Mouse (Mus musculus): ENCODE measurements around the gene Rep15. TPM values are rescaled to one million over a fixed set of nuclear protein-coding genes. Genes with fewer than 3 reads are reported as not detected.

The Rep15 gene
- polyA plus RNA-seq, 1 experiment from 2014 or later = 1.5 TPM

DNA sequence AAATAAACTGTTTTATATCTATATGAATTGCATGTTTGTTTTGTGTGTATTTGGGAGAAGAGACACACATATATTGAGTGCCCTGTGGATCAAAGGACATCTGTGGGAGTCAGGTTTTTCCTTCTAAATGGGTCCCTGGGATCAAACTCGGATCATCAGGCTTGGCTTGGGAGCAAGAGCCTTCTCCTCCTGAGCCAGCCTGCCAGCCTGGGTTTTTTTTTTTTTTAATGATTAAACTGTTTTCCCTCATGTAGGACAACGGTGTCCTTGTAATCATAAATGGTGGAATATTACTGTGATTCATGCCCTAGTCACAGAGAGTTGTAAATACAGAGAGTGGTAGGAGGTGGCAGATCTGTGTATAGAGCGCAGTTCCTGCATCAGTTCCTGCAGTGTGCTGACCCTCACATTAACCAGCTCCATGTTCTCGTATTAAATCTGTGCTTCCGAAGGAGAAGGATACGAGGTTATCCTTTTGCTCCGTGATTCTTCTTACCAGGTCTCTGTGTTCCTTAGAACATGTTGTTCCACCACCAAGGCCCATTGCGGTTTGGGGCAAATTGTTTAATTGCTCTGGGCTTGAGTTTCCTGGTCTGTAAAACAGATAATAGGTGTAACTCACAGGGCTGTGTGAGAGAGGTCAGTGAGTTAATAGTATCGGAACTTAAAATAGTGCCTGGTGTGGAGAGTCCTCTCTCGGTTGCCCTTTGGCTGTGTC is 32.0 kb downstream of the Rep15 start:
- ATAC-seq (replicated peaks; ENCODE audit: low FRiP score) = no peak
- 57% methylated on average over 10 of the region's 10 CpGs for whole genome bisulfite sequencing
- peaks cover 77% of the 10 kb centered on the region for H3K36me3 ChIP-seq

DNA sequence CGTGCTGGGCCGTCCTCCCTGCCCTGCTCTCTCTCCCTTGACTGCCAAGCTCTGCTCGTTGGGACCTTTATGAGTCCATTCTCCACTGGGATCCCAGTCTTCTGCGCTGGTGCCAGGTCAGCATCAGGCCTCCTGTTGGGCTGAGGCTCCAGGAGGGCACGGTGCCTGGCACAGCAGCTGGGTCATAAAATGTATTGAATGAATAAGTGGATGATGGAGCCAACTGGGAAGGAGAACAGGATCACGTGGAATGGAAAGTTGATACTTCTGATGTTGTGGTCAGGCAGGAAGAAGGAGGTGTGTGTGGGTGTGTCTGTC is 32.5 kb downstream of the Rep15 start:
- Histone ChIP-seq H3K36me3 (peaks cover 78% of the 10 kb centered on the region), H3K27me3 (no peaks in the 10 kb centered on the region), H3K4me2 (no peak overlapping the region), H3K9me3 (replicated peaks) (no peaks in the 10 kb centered on the region), H3K27ac (no peak overlapping the region), H3K4me3 (replicated peaks) (no peak overlapping the region), H3K4me1 (no peaks in the 10 kb centered on the region), H3K9ac (no peak overlapping the region)
- WGBS = 55% methylated on average over 6 of the region's 6 CpGs
- ATAC-seq (replicated peaks; ENCODE audit: low FRiP score) = 0 out of 2 replicates have a peak, but pooled peaks have one; percentile 25

More for the DNA sequence above, 32.0 kb downstream of the Rep15 start:
- no peak overlapping the region for H3K4me3 ChIP-seq (replicated peaks)
- H3K27me3 ChIP-seq = no peaks in the 10 kb centered on the region
- no peak overlapping the region for H3K4me2 ChIP-seq
- no peaks in the 10 kb centered on the region for H3K9me3 ChIP-seq (replicated peaks)
- no peaks in the 10 kb centered on the region for H3K4me1 ChIP-seq
- no peak overlapping the region for H3K9ac ChIP-seq
- H3K27ac ChIP-seq = no peak overlapping the region

DNA sequence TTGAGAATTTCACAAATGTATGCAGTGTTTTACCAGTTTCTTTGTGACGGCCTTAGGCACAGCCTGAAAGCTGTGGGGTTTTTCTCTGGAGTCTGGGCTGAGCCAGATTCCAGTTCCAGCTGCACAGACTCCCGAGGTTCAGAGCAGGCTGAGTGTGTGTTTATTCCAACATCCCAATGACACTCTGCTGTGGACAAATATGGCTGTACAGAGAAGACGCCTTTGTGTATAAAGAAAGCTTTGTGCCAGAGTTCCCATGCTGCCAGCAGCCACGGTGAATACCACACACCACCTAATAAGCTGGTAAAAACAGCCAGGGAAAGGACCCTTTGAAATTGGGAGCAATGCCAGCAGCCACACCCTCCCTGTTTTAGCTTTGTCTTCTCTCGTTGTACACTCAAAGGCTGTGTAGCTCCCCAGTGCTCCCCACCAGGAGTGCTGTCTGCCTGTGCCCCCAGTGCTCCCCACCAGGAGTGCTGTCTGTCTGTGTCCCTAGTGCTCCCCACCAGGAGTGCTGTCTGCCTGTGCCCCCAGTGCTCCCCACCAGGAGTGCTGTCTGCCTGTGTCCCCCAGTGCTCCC is 43.5 kb downstream of the Rep15 start:
- no peak overlapping the region for H3K4me2 ChIP-seq
- H3K9me3 ChIP-seq (replicated peaks) = no peaks in the 10 kb centered on the region
- H3K9ac ChIP-seq = no peak overlapping the region
- no peak for ATAC-seq (replicated peaks; ENCODE audit: low FRiP score)
- H3K27me3 ChIP-seq = no peaks in the 10 kb centered on the region
- no peak overlapping the region for H3K4me3 ChIP-seq (replicated peaks)
- H3K36me3 ChIP-seq = peaks cover 40% of the 10 kb centered on the region
- 76% methylated on average over 5 of the region's 5 CpGs for WGBS
- H3K27ac ChIP-seq = no peak overlapping the region
- H3K4me1 ChIP-seq = no peaks in the 10 kb centered on the region

DNA sequence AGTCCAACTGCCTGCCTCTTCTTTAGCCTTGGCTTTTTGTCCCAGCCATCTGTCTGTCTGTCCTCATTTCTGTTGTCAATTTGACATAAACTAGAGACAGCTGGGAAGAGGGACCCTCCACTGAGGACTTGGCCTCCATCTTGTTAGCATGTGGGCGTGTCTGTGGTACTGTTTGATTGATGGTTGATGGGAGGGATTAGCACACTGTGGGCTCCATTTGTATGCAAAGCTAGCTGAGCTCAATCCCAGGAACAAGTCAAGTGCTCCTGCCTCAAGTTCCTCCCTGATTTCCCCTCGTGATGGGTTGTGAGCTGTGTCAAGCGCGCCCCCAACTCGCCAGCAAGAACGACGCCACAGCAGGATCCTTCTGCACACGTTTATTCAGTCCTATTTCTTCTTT is 44.5 kb downstream of the Rep15 start:
- no peaks in the 10 kb centered on the region for H3K4me1 ChIP-seq
- H3K4me2 ChIP-seq = no peak overlapping the region
- H3K36me3 ChIP-seq = peaks cover 31% of the 10 kb centered on the region
- 79% methylated on average over 8 of the region's 8 CpGs for WGBS
- H3K9ac ChIP-seq = no peak overlapping the region
- no peak for ATAC-seq (replicated peaks; ENCODE audit: low FRiP score)
- no peak overlapping the region for H3K4me3 ChIP-seq (replicated peaks)
- no peak overlapping the region for H3K27ac ChIP-seq
- H3K9me3 ChIP-seq (replicated peaks) = no peaks in the 10 kb centered on the region
- H3K27me3 ChIP-seq = no peaks in the 10 kb centered on the region

DNA sequence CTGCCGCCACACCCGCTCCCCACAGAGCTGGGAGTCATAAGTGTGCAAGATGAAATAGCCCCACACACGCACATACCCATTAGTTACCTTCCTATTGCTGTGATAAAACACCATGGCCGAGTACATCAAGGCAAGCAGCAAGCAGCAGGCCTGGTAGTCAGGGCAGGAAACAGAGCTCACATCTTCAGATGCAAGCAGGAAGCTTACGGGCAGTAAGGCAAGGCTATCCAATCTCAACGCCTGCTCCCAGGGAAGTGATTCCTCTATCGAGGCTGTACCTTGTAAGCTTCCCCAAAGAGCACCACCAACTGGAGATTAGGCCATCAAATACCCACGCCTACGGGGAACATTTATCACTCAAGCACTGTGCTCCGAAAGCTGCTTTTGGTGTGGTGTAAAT is 47.5 kb downstream of the Rep15 start:
- Histone ChIP-seq H3K27ac (no peak overlapping the region), H3K36me3 (peaks cover 10% of the 10 kb centered on the region), H3K4me3 (replicated peaks) (no peak overlapping the region), H3K9ac (no peak overlapping the region), H3K4me2 (no peak overlapping the region), H3K9me3 (replicated peaks) (no peaks in the 10 kb centered on the region), H3K4me1 (no peaks in the 10 kb centered on the region), H3K27me3 (peaks cover 13% of the 10 kb centered on the region; the same call in 1 of the 2 replicates)
- ATAC-seq (replicated peaks; ENCODE audit: low FRiP score) = no peak
- 87% methylated on average over 10 of the region's 10 CpGs for WGBS

Other genes with a start within 250 kb of the Rep15 start
- gene Arntl2, start 236.5 kb upstream of the Rep15 start, polyA plus RNA-seq (2015; fragmentation: Nextera tagmentation; extraction: Ambion mirVana) = 2.3 and 4.2 TPM in 2 replicates
- gene Smco2, start 182.5 kb upstream of the Rep15 start, polyA plus RNA-seq (2015; fragmentation: Nextera tagmentation; extraction: Ambion mirVana) = not detected in 2 replicates
- 68.3 and 73.6 TPM in 2 replicates for gene Ppfibp1, start 144.1 kb upstream of the Rep15 start, polyA plus RNA-seq (2015; fragmentation: Nextera tagmentation; extraction: Ambion mirVana)
- 0.22 and 0.36 TPM in 2 replicates for gene 1700034J05Rik, start 78.2 kb upstream of the Rep15 start, polyA plus RNA-seq (2015; fragmentation: Nextera tagmentation; extraction: Ambion mirVana)
- gene Mrps35, start 10.2 kb downstream of the Rep15 start, polyA plus RNA-seq (2015; fragmentation: Nextera tagmentation; extraction: Ambion mirVana) = 114 and 118 TPM in 2 replicates
- gene Mansc4, start 54.4 kb downstream of the Rep15 start, polyA plus RNA-seq (2015; fragmentation: Nextera tagmentation; extraction: Ambion mirVana) = 4.6 and 5.0 TPM in 2 replicates
- 6.4 and 6.5 TPM in 2 replicates for gene Klhl42, start 58.8 kb downstream of the Rep15 start, polyA plus RNA-seq (2015; fragmentation: Nextera tagmentation; extraction: Ambion mirVana)
- gene Pthlh, start 231.6 kb downstream of the Rep15 start, polyA plus RNA-seq (2015; fragmentation: Nextera tagmentation; extraction: Ambion mirVana) = 1.2 and 1.4 TPM in 2 replicates